Mouse (Mus musculus): ENCODE results near the gene Pitpnm2. TPM values are rescaled to one million over a fixed set of nuclear protein-coding genes. Genes with fewer than 3 reads are reported as not detected.

Gene Pitpnm2
- total and polyA plus RNA-seq, 3 experiments: 9.0 to 35.6 (median 24.1) TPM

GRCm38 (mm10) chr5:124162577-124162976 lies 87.0 kb downstream of the Pitpnm2 start:
- ATAC-seq (ENCODE audit: extremely low read depth, insufficient number of reproducible peaks, low FRiP score, poor library complexity, severe bottlenecking): peak; percentile 38; the same call in 1 of the 2 replicates

GRCm38 (mm10) chr5:124161831-124162230 lies 87.7 kb downstream of the Pitpnm2 start:
- Histone ChIP-seq H3K9me3 (replicated peaks) (no peaks in the 10 kb centered on the region), H3K27me3 (ENCODE audit: insufficient read depth, low read length) (no peaks in the 10 kb centered on the region), H3K4me1 (ENCODE audit: insufficient read depth, low read depth, low read length) (peaks cover 24% of the 10 kb centered on the region), H3K4me3 (ENCODE audit: low read depth, low read length) (no peak overlapping the region), H3K36me3 (replicated peaks) (peaks cover 22% of the 10 kb centered on the region)
- ATAC-seq (ENCODE audit: extremely low read depth, insufficient number of reproducible peaks, low FRiP score, poor library complexity, severe bottlenecking): no peak
- TF ChIP-seq GATA2 (IDR thresholded peaks at IDR 0.05; ENCODE audit: borderline replicate concordance, low read depth, low read length): no peak
- no peak for TF ChIP-seq POLR2AphosphoS5 (IDR thresholded peaks at IDR 0.05; ENCODE audit: insufficient replicate concordance, low read depth, low read length)
- TF ChIP-seq CTCF (IDR thresholded peaks at IDR 0.05; ENCODE audit: low read depth, low read length): no peak
- no peak for TF ChIP-seq GATA1 (IDR thresholded peaks at IDR 0.05; ENCODE audit: borderline replicate concordance, low read length)
- TF ChIP-seq TAL1 (conservative IDR thresholded peaks at IDR 0.05; ENCODE audit: low read depth, low read length): no peak
- no peak for DNase-seq (ENCODE audit: low spot score)

More at GRCm38 (mm10) chr5:124162577-124162976, 87.0 kb downstream of the Pitpnm2 start:
- Histone ChIP-seq H3K27me3 (ENCODE audit: insufficient read depth, low read length) (no peaks in the 10 kb centered on the region), H3K4me3 (ENCODE audit: low read depth, low read length) (no peak overlapping the region), H3K36me3 (replicated peaks) (peaks cover 25% of the 10 kb centered on the region), H3K9me3 (replicated peaks) (no peaks in the 10 kb centered on the region), H3K4me1 (ENCODE audit: insufficient read depth, low read depth, low read length) (peaks cover 24% of the 10 kb centered on the region)
- TF ChIP-seq GATA2 (IDR thresholded peaks at IDR 0.05; ENCODE audit: borderline replicate concordance, low read depth, low read length): no peak
- peak; percentile 34; the same call in 1 of the 2 replicates for TF ChIP-seq CTCF (IDR thresholded peaks at IDR 0.05; ENCODE audit: low read depth, low read length)
- peak; percentile 52 for DNase-seq (ENCODE audit: low spot score)

GRCm38 (mm10) chr5:124159453-124159852 lies 90.1 kb downstream of the Pitpnm2 start:
- H3K4me1 ChIP-seq (ENCODE audit: insufficient read depth, low read depth, low read length): peaks cover 6% of the 10 kb centered on the region; the same call in 1 of the 2 replicates
- H3K36me3 ChIP-seq (replicated peaks): peaks cover 19% of the 10 kb centered on the region
- TF ChIP-seq CTCF (IDR thresholded peaks at IDR 0.05; ENCODE audit: low read depth, low read length) (no peak), TAL1 (conservative IDR thresholded peaks at IDR 0.05; ENCODE audit: low read depth, low read length) (no peak), GATA1 (IDR thresholded peaks at IDR 0.05; ENCODE audit: borderline replicate concordance, low read length) (no peak), GATA2 (IDR thresholded peaks at IDR 0.05; ENCODE audit: borderline replicate concordance, low read depth, low read length) (no peak), POLR2AphosphoS5 (IDR thresholded peaks at IDR 0.05; ENCODE audit: insufficient replicate concordance, low read depth, low read length) (no peak)

GRCm38 (mm10) chr5:124158305-124158704 lies 91.3 kb downstream of the Pitpnm2 start:
- peaks cover 6% of the 10 kb centered on the region; the same call in 1 of the 2 replicates for H3K4me1 ChIP-seq (ENCODE audit: insufficient read depth, low read depth, low read length)

More at GRCm38 (mm10) chr5:124159453-124159852, 90.1 kb downstream of the Pitpnm2 start:
- no peak overlapping the region for H3K4me3 ChIP-seq (ENCODE audit: low read depth, low read length)
- no peaks in the 10 kb centered on the region for H3K9me3 ChIP-seq (replicated peaks)
- no peaks in the 10 kb centered on the region for H3K27me3 ChIP-seq (ENCODE audit: insufficient read depth, low read length)
- DNase-seq (ENCODE audit: low spot score) (no peak), ATAC-seq (ENCODE audit: extremely low read depth, insufficient number of reproducible peaks, low FRiP score, poor library complexity, severe bottlenecking) (no peak)

GRCm38 (mm10) chr5:124155943-124156342 lies 93.6 kb downstream of the Pitpnm2 start:
- DNase-seq (ENCODE audit: low spot score) (no peak), ATAC-seq (ENCODE audit: extremely low read depth, insufficient number of reproducible peaks, low FRiP score, poor library complexity, severe bottlenecking) (no peak)
- Histone ChIP-seq H3K27me3 (ENCODE audit: insufficient read depth, low read length) (no peaks in the 10 kb centered on the region), H3K4me1 (ENCODE audit: insufficient read depth, low read depth, low read length) (peaks cover 4% of the 10 kb centered on the region; the same call in 1 of the 2 replicates), H3K4me3 (ENCODE audit: low read depth, low read length) (no peak overlapping the region), H3K9me3 (replicated peaks) (no peaks in the 10 kb centered on the region), H3K36me3 (replicated peaks) (peaks cover 38% of the 10 kb centered on the region)
- TF ChIP-seq GATA2 (IDR thresholded peaks at IDR 0.05; ENCODE audit: borderline replicate concordance, low read depth, low read length) (no peak), CTCF (IDR thresholded peaks at IDR 0.05; ENCODE audit: low read depth, low read length) (no peak), GATA1 (IDR thresholded peaks at IDR 0.05; ENCODE audit: borderline replicate concordance, low read length) (no peak), POLR2AphosphoS5 (IDR thresholded peaks at IDR 0.05; ENCODE audit: insufficient replicate concordance, low read depth, low read length) (no peak), TAL1 (conservative IDR thresholded peaks at IDR 0.05; ENCODE audit: low read depth, low read length) (no peak)

More at GRCm38 (mm10) chr5:124158305-124158704, 91.3 kb downstream of the Pitpnm2 start:
- no peak for DNase-seq (ENCODE audit: low spot score)
- Histone ChIP-seq H3K27me3 (ENCODE audit: insufficient read depth, low read length) (no peaks in the 10 kb centered on the region), H3K4me3 (ENCODE audit: low read depth, low read length) (no peak overlapping the region), H3K36me3 (replicated peaks) (peaks cover 15% of the 10 kb centered on the region), H3K9me3 (replicated peaks) (no peaks in the 10 kb centered on the region)
- no peak for ATAC-seq (ENCODE audit: extremely low read depth, insufficient number of reproducible peaks, low FRiP score, poor library complexity, severe bottlenecking)
- no peak for TF ChIP-seq CTCF (IDR thresholded peaks at IDR 0.05; ENCODE audit: low read depth, low read length)
- no peak for TF ChIP-seq GATA2 (IDR thresholded peaks at IDR 0.05; ENCODE audit: borderline replicate concordance, low read depth, low read length)

GRCm38 (mm10) chr5:124152734-124153133 lies 96.8 kb downstream of the Pitpnm2 start:
- Histone ChIP-seq H3K36me3 (replicated peaks) (peaks cover 53% of the 10 kb centered on the region), H3K4me3 (ENCODE audit: low read depth, low read length) (no peak overlapping the region), H3K9me3 (replicated peaks) (no peaks in the 10 kb centered on the region), H3K4me1 (ENCODE audit: insufficient read depth, low read depth, low read length) (no peaks in the 10 kb centered on the region), H3K27me3 (ENCODE audit: insufficient read depth, low read length) (no peaks in the 10 kb centered on the region)
- TF ChIP-seq CTCF (IDR thresholded peaks at IDR 0.05; ENCODE audit: low read depth, low read length) (no peak), GATA1 (IDR thresholded peaks at IDR 0.05; ENCODE audit: borderline replicate concordance, low read length) (no peak), TAL1 (conservative IDR thresholded peaks at IDR 0.05; ENCODE audit: low read depth, low read length) (no peak), GATA2 (IDR thresholded peaks at IDR 0.05; ENCODE audit: borderline replicate concordance, low read depth, low read length) (no peak), POLR2AphosphoS5 (IDR thresholded peaks at IDR 0.05; ENCODE audit: insufficient replicate concordance, low read depth, low read length) (no peak)
- DNase-seq (ENCODE audit: low spot score): no peak
- no peak for ATAC-seq (ENCODE audit: extremely low read depth, insufficient number of reproducible peaks, low FRiP score, poor library complexity, severe bottlenecking)

Measured in G1E (cell line).